Mouse (Mus musculus) limb, embryonic 14.5 days (tissue): Measurements from ENCODE around the gene Dtx3l. TPM values are rescaled to one million over a fixed set of nuclear protein-coding genes. Genes with fewer than 3 reads are reported as not detected.
A peak's percentile ranks its signal among the peaks of the same experiment; 100 is the strongest.

Experiments
- ATAC-seq: fragments of 200-750 bp; cut with Nextera tagmentation; 2 replicates; pipeline ENCODE4 v1.8.0; 2017; ENCODE audit warnings: low read depth, moderate number of reproducible peaks, moderate TSS enrichment; ENCODE audit not compliant: low FRiP score
- DNase-seq: peaks from one replicate; pipeline ENCODE4 v3.0.0-alpha.2; 2015; ENCODE audit warnings: low spot score
- H3K27ac ChIP-seq: fragments of 300-500 bp; sonication (generic); replicated peaks from 2 replicates; pipeline ENCODE4 v1.5.1; 2014; ENCODE audit warnings: low read depth, mild to moderate bottlenecking, low read length, moderate library complexity, mixed read lengths
- H3K27me3 ChIP-seq: fragments of 300-500 bp; sonication (generic); 2 replicates; pipeline ENCODE4 v1.6.1; 2014; ENCODE audit warnings: low read length, mixed read lengths; ENCODE audit not compliant: control insufficient read depth, insufficient read depth
- H3K36me3 ChIP-seq: fragments of 300-500 bp; sonication (generic); 2 replicates; pipeline ENCODE4 v1.6.1; 2014; ENCODE audit warnings: mild to moderate bottlenecking, low read length, moderate library complexity, mixed read lengths; ENCODE audit not compliant: control insufficient read depth, insufficient read depth
- H3K4me1 ChIP-seq: fragments of 300-500 bp; sonication (generic); 2 replicates; pipeline ENCODE4 v1.6.1; 2014; ENCODE audit warnings: antibody characterized with exemption, low read length, mixed read lengths; ENCODE audit not compliant: control insufficient read depth, insufficient read depth
- H3K4me2 ChIP-seq: fragments of 300-500 bp; sonication (generic); replicated peaks from 2 replicates; pipeline ENCODE4 v1.6.1; 2014; ENCODE audit warnings: low read depth, mild to moderate bottlenecking, low read length, moderate library complexity; ENCODE audit not compliant: severe bottlenecking
- H3K4me3 ChIP-seq: fragments of 300-500 bp; sonication (generic); replicated peaks from 2 replicates; pipeline ENCODE4 v1.5.1; 2014; ENCODE audit warnings: low read length
- H3K9ac ChIP-seq: fragments of 300-500 bp; sonication (generic); 2 replicates; pipeline ENCODE4 v1.6.1; 2014; ENCODE audit warnings: mild to moderate bottlenecking, low read depth, low read length, moderate library complexity; ENCODE audit not compliant: severe bottlenecking
- H3K9me3 ChIP-seq: fragments of 300-500 bp; sonication (generic); 2 replicates; pipeline ENCODE4 v1.6.1; 2016; ENCODE audit warnings: low read length; ENCODE audit not compliant: control insufficient read depth
- POLR2A ChIP-seq: fragments of 200-500 bp; IDR thresholded peaks from 2 replicates; pipeline ENCODE4 v1.8.0; 2012; ENCODE audit warnings: inconsistent platforms, mild to moderate bottlenecking, moderate library complexity, borderline replicate concordance; ENCODE audit not compliant: insufficient read depth, insufficient read length; ENCODE audit errors: extremely low read depth
- WGBS: fragments of 180-500 bp; shearing (Covaris S2); extraction: QIAGEN DNeasy Blood & Tissue Kit; methylation state at CpG from one replicate; pipeline ENCODE4 v1.1.7; 2014; 5-methylcytosine and 5-hydroxymethylcytosine counted together
- polyA plus RNA-seq, 2 experiments: library from polyadenylated mRNA; depleted of rRNA in 1 of 2; stranded (reverse) in 1 of 2; unstranded in 1 of 2; fragments of >200 nt; fragmentation: Nextera tagmentation in 1 of 2; extraction: Ambion mirVana in 1 of 2; gene quantifications; 2 replicates each; pipeline versions ENCODE4 v1.2.1 to v1.2.3; 2012 to 2014

The Dtx3l gene
- polyA plus RNA-seq, 2 experiments = 2.0 to 3.2 TPM

DNA sequence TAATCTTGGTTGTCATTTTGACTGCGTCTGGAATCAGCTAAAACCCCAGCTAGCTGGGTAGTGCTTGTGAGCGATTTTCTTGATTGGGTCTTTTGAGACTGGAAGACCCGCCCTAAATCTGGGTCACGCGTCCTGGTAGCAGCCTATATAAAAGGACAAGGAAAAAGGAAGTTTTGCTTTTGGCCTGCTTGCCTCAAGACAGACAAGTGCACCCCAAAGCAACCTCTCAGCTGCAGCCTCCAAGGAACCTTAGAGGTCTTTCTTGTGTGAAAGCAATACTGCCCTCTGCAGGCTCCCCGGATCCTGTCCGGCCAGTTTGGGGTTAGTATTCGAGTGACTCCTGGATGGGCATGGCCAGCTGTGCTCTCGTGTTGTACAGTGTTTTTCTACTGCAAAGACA is 739 bp upstream of the Dtx3l start:
- DNase-seq (peak; percentile 64), ATAC-seq (0 out of 2 replicates have a peak, but pooled peaks have one; percentile 47)
- TF ChIP-seq POLR2A = no peak
- H3K4me1 ChIP-seq = peaks cover 6% of the 10 kb centered on the region; the same call in 1 of the 2 replicates
- no peak overlapping the region for H3K27ac ChIP-seq
- H3K4me2 ChIP-seq = peak overlapping the region; percentile 78
- 17% methylated on average over 9 of the region's 9 CpGs for WGBS
- no peak overlapping the region for H3K9ac ChIP-seq
- no peaks in the 10 kb centered on the region for H3K36me3 ChIP-seq
- H3K27me3 ChIP-seq = no peaks in the 10 kb centered on the region
- H3K9me3 ChIP-seq = no peaks in the 10 kb centered on the region
- H3K4me3 ChIP-seq = peak overlapping the region; percentile 54

DNA sequence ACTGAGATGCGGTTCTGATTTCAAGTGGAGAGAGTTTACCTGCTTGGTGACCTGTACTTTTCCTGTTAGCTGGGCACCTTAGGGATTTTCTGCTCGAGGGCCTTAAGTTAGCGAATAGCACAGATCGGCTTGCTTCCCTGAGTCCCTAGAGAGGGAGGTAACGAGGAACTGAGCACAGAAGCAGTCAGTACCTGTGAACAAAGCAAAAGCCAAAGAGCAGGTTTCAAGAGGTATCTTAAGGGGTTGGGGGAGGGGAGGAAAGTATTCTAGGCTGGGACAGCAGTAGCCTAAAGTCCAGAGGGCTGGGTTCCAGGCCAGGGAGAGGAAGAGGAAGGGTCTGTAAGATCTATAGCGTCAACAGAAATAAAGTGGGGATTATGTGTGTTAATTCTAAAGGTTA is 310 bp upstream of the Dtx3l start:
- DNase-seq = peak; percentile 8

DNA sequence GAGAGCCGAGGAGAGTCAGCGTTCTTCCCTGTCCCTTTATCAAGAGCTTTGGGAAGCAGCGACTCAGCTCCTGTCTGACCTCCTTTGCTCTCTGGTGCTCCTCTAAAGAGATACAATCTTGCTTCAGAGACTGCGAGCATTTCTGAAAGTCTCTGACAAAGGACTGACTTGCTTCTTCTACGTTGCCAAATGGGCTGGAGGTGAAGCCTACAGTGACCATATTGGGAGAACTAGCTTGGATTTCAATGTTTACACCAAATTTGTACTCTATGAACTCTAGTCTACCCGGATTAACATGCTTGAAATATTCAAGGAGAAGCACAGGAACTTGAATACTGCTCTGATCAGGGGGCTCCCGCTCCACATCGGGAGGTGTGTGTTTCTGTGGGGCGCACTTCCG is 5.8 kb downstream of the Dtx3l start:
- Histone ChIP-seq H3K9me3 (no peaks in the 10 kb centered on the region), H3K9ac (no peak overlapping the region), H3K36me3 (no peaks in the 10 kb centered on the region), H3K4me3 (no peak overlapping the region), H3K4me1 (no peaks in the 10 kb centered on the region), H3K4me2 (no peak overlapping the region), H3K27me3 (no peaks in the 10 kb centered on the region), H3K27ac (no peak overlapping the region)
- DNase-seq (no peak), ATAC-seq (no peak)
- no peak for TF ChIP-seq POLR2A
- 86% methylated on average over 10 of the region's 10 CpGs for WGBS

More for the DNA sequence above, 310 bp upstream of the Dtx3l start:
- Histone ChIP-seq H3K4me3 (peak overlapping the region; percentile 54), H3K27ac (no peak overlapping the region), H3K9me3 (no peaks in the 10 kb centered on the region), H3K4me2 (peak overlapping the region; percentile 78), H3K27me3 (no peaks in the 10 kb centered on the region), H3K36me3 (no peaks in the 10 kb centered on the region), H3K4me1 (peaks cover 6% of the 10 kb centered on the region; the same call in 1 of the 2 replicates), H3K9ac (peak overlapping the region; percentile 74)
- WGBS = 8% methylated on average over 6 of the region's 6 CpGs
- no peak for ATAC-seq
- no peak for TF ChIP-seq POLR2A

DNA sequence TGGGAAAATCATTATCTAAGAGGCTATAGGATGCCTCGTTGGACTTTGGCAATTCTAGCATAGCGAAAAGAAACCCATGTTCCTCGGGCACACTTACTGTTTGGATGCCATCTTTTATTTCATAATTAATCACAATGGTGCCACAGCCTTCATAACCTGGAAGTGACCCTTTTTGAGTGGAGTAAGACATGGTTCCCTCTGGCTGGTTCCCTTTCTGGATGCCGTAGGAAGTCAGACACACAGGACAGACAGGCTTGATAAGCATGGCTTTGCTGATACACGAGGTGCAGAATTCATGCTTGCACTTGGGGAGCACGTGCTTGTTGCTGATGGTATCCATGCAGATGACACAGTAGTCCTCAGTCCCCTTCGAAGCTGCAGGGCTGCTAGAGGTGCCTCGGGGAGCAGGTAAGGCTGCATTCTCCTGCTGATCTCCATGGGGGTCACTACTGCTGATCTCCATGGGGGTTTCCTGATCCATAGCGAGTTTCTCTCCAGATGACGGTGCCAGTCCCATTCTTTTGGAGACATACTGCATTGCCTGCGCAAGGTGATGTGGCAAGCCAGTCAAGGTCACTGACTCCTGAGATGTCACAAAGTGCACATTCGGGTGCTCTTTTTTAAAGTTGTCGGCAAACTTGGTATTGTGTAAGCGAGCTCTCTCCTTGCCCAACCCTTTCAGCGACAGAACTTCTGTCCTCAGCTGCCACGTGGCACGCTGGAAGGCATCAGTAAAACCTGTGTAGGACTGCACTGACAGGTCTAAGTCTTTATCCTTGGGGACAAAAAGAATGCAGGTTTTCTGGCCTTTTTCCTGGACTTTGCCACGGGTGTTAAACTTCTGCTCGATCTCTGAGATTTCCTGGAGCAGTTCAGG is 6.5 kb downstream of the Dtx3l start:
- Histone ChIP-seq H3K9me3 (no peaks in the 10 kb centered on the region), H3K27me3 (no peaks in the 10 kb centered on the region), H3K36me3 (no peaks in the 10 kb centered on the region), H3K4me3 (no peak overlapping the region), H3K9ac (no peak overlapping the region), H3K27ac (no peak overlapping the region), H3K4me2 (no peak overlapping the region), H3K4me1 (no peaks in the 10 kb centered on the region)
- ATAC-seq (no peak), DNase-seq (no peak)
- WGBS = 81% methylated on average over 19 of the region's 19 CpGs
- TF ChIP-seq POLR2A = no peak

DNA sequence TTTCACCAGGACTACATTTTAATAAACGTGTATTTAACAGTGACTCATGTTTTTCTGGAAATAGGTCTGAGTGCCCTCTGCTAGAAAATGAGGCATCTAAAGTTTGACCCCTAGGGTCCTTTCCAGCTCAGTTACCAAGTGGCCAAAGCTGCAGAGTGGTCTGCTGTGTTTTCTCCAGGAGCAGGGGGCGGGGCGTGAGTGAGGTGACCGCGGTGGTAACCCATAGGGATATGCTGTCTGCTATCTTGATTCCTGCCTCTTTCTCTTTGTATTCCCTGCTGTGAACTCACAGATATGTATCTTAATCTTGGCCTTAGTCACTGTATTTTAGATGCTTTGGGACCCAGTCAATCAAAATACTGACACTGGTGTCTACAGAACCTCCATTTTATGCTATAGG is 14.6 kb downstream of the Dtx3l start:
- no peaks in the 10 kb centered on the region for H3K9me3 ChIP-seq
- no peak overlapping the region for H3K4me3 ChIP-seq
- WGBS = 86% methylated on average over 5 of the region's 5 CpGs
- TF ChIP-seq POLR2A = no peak
- no peaks in the 10 kb centered on the region for H3K27me3 ChIP-seq
- no peak overlapping the region for H3K9ac ChIP-seq
- DNase-seq (no peak), ATAC-seq (no peak)
- H3K36me3 ChIP-seq = no peaks in the 10 kb centered on the region
- H3K27ac ChIP-seq = no peak overlapping the region
- no peaks in the 10 kb centered on the region for H3K4me1 ChIP-seq
- H3K4me2 ChIP-seq = no peak overlapping the region
